Mouse (Mus musculus): Measurements from ENCODE around the gene Cacna1e.

DNA sequence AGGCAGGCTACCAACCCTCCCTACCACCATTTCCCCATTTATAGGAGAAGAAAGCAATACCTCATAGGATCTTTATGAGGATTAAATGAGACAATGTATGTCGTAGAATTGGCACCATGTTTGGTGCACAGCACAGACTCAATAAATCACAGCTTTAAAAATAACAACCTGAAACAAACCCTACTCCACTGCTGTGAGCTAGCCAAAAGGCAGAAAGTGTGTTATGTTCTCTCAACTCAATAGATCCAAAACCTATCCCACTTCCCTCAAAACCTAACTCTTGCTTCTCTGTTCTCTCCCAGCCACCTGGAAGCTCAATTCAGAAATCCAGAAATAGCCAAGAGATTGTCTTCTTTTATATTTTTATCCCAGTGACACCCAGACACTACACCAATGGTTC lies 331.2 kb downstream of the Cacna1e start:
- TF ChIP-seq RCOR1 (conservative IDR thresholded peaks at IDR 0.05; ENCODE audit: low read depth, low read length), result no peak
- no peak for TF ChIP-seq CTCF (conservative IDR thresholded peaks at IDR 0.05 in 1 of 2, IDR thresholded peaks at IDR 0.05 in 1 of 2; ENCODE audit: low read depth in 2 of 2, low read length in 2 of 2)
